Mouse (Mus musculus): ENCODE measurements around the gene Kif19a.

- TF ChIP-seq CTCF (IDR thresholded peaks at IDR 0.05; ENCODE audit: low read depth, low read length): no peak
- TF ChIP-seq POLR2A (IDR thresholded peaks at IDR 0.05; ENCODE audit: insufficient read depth, low read length): no peak
- TF ChIP-seq EP300 (IDR thresholded peaks at IDR 0.05; ENCODE audit: insufficient read depth, low read depth, low read length): no peak
Measured at GRCm38 (mm10) chr11:114814873-114815592, 49.8 kb downstream of the Kif19a start.
